Mouse (Mus musculus): ENCODE measurements around the gene Ankib1. TPM values are rescaled to one million over a fixed set of nuclear protein-coding genes. Genes with fewer than 3 reads are reported as not detected.

Ankib1 gene
- polyA plus RNA-seq, 1 experiment, result 7.9 TPM

DNA sequence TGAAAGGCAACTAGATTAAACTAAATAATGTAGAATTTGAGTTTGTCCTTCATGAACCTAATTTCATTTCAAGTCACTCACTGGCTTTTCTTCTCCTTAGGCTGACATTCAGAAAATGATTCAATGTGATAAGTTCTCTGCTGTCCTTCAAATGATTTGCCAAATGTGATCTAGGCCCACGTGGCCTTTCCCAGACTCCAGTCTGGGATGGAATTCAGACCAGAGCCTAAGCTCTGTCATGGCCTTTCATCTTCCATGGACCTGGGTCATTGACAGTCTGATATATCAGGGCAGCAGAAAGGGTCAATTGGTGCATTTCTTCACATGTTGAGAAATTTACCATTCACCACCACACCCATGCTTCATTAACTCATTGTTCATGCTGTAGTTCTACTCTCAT lies 77.2 kb downstream of the Ankib1 start:
- H3K4me3 ChIP-seq (replicated peaks; ENCODE audit: extremely low read depth, low read depth, low read length), result no peak overlapping the region
- no peaks in the 10 kb centered on the region for H3K4me1 ChIP-seq (ENCODE audit: control insufficient read depth, insufficient read depth, low read length)
- no peak for DNase-seq
- 94% methylated on average over 1 of the region's 1 CpGs for WGBS
- TF ChIP-seq CTCF (IDR thresholded peaks at IDR 0.05; ENCODE audit: insufficient read depth, low read length) (no peak), POLR2A (IDR thresholded peaks at IDR 0.05; ENCODE audit: borderline replicate concordance, extremely low read depth, low read depth, low read length) (no peak)

DNA sequence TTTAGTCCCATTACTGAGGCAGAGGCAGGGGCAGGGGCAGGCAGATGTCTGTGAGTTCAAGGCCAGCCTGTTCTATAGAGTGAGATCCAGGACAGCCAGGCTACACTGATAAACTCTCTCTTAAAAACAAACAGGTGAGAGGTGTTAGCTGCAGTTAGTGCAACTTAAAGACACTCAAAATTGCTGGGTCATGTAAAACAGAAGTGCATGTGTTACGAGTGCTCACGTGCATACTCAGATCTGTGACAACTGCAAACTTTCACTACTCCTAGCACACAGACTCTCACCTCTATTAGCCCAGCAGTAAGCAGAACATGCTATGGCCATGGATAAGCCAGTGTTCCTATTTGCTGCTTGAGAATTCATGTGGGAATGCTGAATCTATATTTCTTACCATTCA lies 79.3 kb downstream of the Ankib1 start:
- Histone ChIP-seq H3K4me3 (replicated peaks; ENCODE audit: extremely low read depth, low read depth, low read length) (no peak overlapping the region), H3K4me1 (ENCODE audit: control insufficient read depth, insufficient read depth, low read length) (no peaks in the 10 kb centered on the region)
- WGBS, result 90% methylated on average over 2 of the region's 2 CpGs
- no peak for DNase-seq
- TF ChIP-seq POLR2A (IDR thresholded peaks at IDR 0.05; ENCODE audit: borderline replicate concordance, extremely low read depth, low read depth, low read length) (no peak), CTCF (IDR thresholded peaks at IDR 0.05; ENCODE audit: insufficient read depth, low read length) (no peak)

DNA sequence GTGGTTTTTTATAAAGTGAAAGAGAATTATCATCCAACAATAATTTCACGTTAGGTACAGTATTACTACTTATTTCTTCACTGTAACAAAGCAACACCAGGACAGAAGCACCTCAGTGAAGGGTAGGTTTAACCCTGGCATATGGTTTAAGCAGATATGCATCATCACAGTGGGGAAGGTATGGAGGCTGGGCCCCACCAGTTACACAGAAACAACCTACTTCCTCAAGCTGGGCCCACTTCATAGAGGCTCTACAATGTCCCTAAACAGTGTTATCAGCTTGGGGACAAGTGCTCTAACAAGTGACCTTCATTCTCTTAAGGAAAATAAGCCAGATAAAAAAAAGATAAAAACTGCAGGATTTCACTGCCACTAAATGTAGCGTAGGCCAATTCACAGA lies 79.9 kb downstream of the Ankib1 start:
- H3K4me1 ChIP-seq (ENCODE audit: control insufficient read depth, insufficient read depth, low read length), result no peaks in the 10 kb centered on the region
- TF ChIP-seq CTCF (IDR thresholded peaks at IDR 0.05; ENCODE audit: insufficient read depth, low read length) (no peak), POLR2A (IDR thresholded peaks at IDR 0.05; ENCODE audit: borderline replicate concordance, extremely low read depth, low read depth, low read length) (no peak)
- H3K4me3 ChIP-seq (replicated peaks; ENCODE audit: extremely low read depth, low read depth, low read length), result no peak overlapping the region
- no peak for DNase-seq
- 89% methylated on average over 2 of the region's 2 CpGs for WGBS

DNA sequence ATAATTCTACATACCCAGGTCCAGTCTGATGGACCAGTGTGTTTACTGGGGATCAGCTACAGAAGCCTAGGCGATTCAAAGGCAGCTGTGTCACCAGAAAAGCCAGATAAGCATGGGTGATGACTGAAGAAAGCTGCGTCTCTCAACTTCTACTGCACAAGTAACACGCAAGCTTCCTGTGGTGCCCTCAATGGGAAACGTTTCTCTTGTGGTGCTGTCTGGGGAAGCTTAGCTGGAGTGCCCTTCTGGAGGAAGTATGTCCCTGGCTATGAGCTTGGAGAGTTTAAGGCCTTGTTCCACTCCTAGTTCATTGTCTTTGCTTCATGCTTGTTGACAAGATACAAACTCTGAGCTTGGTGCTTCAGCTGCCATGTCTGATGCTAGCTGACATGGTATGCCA lies 83.4 kb downstream of the Ankib1 start:
- WGBS, result 89% methylated on average over 4 of the region's 4 CpGs
- no peak for DNase-seq
- H3K4me3 ChIP-seq (replicated peaks; ENCODE audit: extremely low read depth, low read depth, low read length), result no peak overlapping the region
- no peak for TF ChIP-seq POLR2A (IDR thresholded peaks at IDR 0.05; ENCODE audit: borderline replicate concordance, extremely low read depth, low read depth, low read length)
- no peak for TF ChIP-seq CTCF (IDR thresholded peaks at IDR 0.05; ENCODE audit: insufficient read depth, low read length)
- no peaks in the 10 kb centered on the region for H3K4me1 ChIP-seq (ENCODE audit: control insufficient read depth, insufficient read depth, low read length)

- Histone ChIP-seq H3K4me1 (ENCODE audit: control insufficient read depth, insufficient read depth, low read length) (no peaks in the 10 kb centered on the region), H3K4me3 (replicated peaks; ENCODE audit: extremely low read depth, low read depth, low read length) (no peak overlapping the region)
- no peak for DNase-seq
- no peak for TF ChIP-seq CTCF (IDR thresholded peaks at IDR 0.05; ENCODE audit: insufficient read depth, low read length)
- TF ChIP-seq POLR2A (IDR thresholded peaks at IDR 0.05; ENCODE audit: borderline replicate concordance, extremely low read depth, low read depth, low read length), result no peak
- WGBS, result 91% methylated on average over 5 of the region's 5 CpGs
Observed at GRCm38 (mm10) chr5:3715800-3716199, 86.9 kb downstream of the Ankib1 start.

- WGBS, result 92% methylated on average over 4 of the region's 4 CpGs
Observed at GRCm38 (mm10) chr5:3702180-3702579, 100.5 kb downstream of the Ankib1 start.

DNA sequence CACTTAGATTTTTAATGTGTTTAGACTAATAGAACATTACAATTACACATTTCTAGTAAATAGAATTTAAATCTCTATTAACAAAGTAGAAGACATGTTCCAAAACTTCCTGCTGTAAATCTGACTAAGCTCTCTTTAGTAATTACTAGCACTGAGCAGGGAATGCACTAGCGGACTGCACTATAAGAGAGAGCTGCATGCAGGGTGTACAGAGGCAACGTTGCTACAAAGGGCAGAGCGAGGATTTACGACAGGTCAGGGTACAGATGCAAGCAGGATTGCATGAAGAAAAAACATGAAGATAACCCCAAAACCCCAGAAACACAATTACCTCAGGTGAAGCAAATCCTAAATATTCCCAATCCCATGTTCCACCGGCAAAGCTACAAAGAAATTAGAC lies 102.7 kb downstream of the Ankib1 start:
- DNase-seq, result no peak
- TF ChIP-seq POLR2A (IDR thresholded peaks at IDR 0.05; ENCODE audit: borderline replicate concordance, extremely low read depth, low read depth, low read length) (no peak), CTCF (IDR thresholded peaks at IDR 0.05; ENCODE audit: insufficient read depth, low read length) (no peak)
- no peaks in the 10 kb centered on the region for H3K4me1 ChIP-seq (ENCODE audit: control insufficient read depth, insufficient read depth, low read length)
- 94% methylated on average over 5 of the region's 5 CpGs for WGBS
- no peak overlapping the region for H3K4me3 ChIP-seq (replicated peaks; ENCODE audit: extremely low read depth, low read depth, low read length)

More at GRCm38 (mm10) chr5:3702180-3702579, 100.5 kb downstream of the Ankib1 start:
- no peak for DNase-seq
- H3K4me1 ChIP-seq (ENCODE audit: control insufficient read depth, insufficient read depth, low read length), result no peaks in the 10 kb centered on the region
- no peak for TF ChIP-seq POLR2A (IDR thresholded peaks at IDR 0.05; ENCODE audit: borderline replicate concordance, extremely low read depth, low read depth, low read length)
- TF ChIP-seq CTCF (IDR thresholded peaks at IDR 0.05; ENCODE audit: insufficient read depth, low read length), result no peak
- H3K4me3 ChIP-seq (replicated peaks; ENCODE audit: extremely low read depth, low read depth, low read length), result no peak overlapping the region

GRCm38 (mm10) chr5:3696031-3696430 lies 106.7 kb downstream of the Ankib1 start:
- no peak for DNase-seq
- 76% methylated on average over 3 of the region's 3 CpGs for WGBS
- Histone ChIP-seq H3K4me1 (ENCODE audit: control insufficient read depth, insufficient read depth, low read length) (no peaks in the 10 kb centered on the region), H3K4me3 (replicated peaks; ENCODE audit: extremely low read depth, low read depth, low read length) (no peak overlapping the region)
- TF ChIP-seq POLR2A (IDR thresholded peaks at IDR 0.05; ENCODE audit: borderline replicate concordance, extremely low read depth, low read depth, low read length) (no peak), CTCF (IDR thresholded peaks at IDR 0.05; ENCODE audit: insufficient read depth, low read length) (no peak)

GRCm38 (mm10) chr5:3695191-3695590 lies 107.5 kb downstream of the Ankib1 start:
- H3K4me1 ChIP-seq (ENCODE audit: control insufficient read depth, insufficient read depth, low read length), result no peaks in the 10 kb centered on the region
- no peak for DNase-seq
- H3K4me3 ChIP-seq (replicated peaks; ENCODE audit: extremely low read depth, low read depth, low read length), result no peak overlapping the region
- 84% methylated on average over 4 of the region's 4 CpGs for WGBS
- TF ChIP-seq POLR2A (IDR thresholded peaks at IDR 0.05; ENCODE audit: borderline replicate concordance, extremely low read depth, low read depth, low read length), result no peak
- TF ChIP-seq CTCF (IDR thresholded peaks at IDR 0.05; ENCODE audit: insufficient read depth, low read length), result no peak

DNA sequence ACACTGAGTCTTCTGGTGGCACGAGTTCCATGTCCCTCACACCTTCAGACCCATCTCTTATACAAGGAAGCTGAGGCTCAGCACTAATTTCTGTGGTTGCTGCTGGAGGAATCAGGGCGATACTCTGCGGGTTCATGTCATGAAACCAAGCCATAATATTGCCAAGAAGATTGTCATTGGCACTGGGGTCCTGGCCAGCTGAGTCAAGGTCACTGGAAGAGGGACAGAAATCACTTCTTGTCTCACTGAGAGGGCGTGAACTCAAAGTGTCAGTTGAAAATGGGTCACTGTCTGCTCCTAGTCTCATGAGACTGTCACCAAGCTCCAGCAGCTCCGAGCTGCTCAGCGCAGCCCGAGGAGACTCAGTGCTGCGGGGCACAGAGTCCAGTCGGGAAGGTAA lies 109.8 kb downstream of the Ankib1 start:
- 97% methylated on average over 9 of the region's 9 CpGs for WGBS
- Histone ChIP-seq H3K4me3 (replicated peaks; ENCODE audit: extremely low read depth, low read depth, low read length) (no peak overlapping the region), H3K4me1 (ENCODE audit: control insufficient read depth, insufficient read depth, low read length) (no peaks in the 10 kb centered on the region)
- TF ChIP-seq CTCF (IDR thresholded peaks at IDR 0.05; ENCODE audit: insufficient read depth, low read length) (no peak), POLR2A (IDR thresholded peaks at IDR 0.05; ENCODE audit: borderline replicate concordance, extremely low read depth, low read depth, low read length) (no peak)
- DNase-seq, result no peak

Measured in lung, adult 2 months (tissue).